ENCODE assay signal across 8 mouse cellular contexts in the genomic region with DNA sequence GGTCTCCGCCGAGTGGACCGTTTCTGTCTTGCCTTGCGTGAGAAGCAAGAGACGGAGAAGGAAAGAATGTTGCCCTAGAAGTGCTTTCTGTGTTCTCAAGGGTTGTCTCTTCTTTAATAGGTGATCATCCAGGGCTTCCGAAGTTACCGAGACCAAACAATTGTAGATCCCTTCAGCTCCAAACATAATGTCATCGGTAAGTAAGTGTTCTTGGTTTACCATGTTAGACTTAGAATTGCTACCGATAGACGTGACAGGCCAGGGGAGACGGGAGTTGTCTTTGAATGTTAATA. TPM values are rescaled to one million over a fixed set of nuclear protein-coding genes. Genes with fewer than 3 reads are reported as not detected.
DNase-seq lines count a peak whose midpoint lies in the region; ATAC-seq lines count a peak whose summit lies in the region.

No protein-coding gene starts in this region.

- WGBS in heart, embryonic 12.5 days = 12% methylated on average over 11 of the region's 11 CpGs
- WGBS in forebrain, embryonic 13.5 days = 11% methylated on average over 11 of the region's 11 CpGs
- WGBS in liver, embryonic 15.5 days (ENCODE audit: insufficient replicate concordance) = 6% methylated on average over 11 of the region's 11 CpGs

- H3K4me3 ChIP-seq in heart, embryonic 12.5 days = peak overlapping the region; percentile 96
- H3K4me3 ChIP-seq in forebrain, embryonic 13.5 days = peak overlapping the region; percentile 98
- H3K4me3 ChIP-seq in liver, embryonic 15.5 days (replicated peaks) = peak overlapping the region; percentile 99

- no peak overlapping the region for H3K27ac ChIP-seq in heart, embryonic 12.5 days (ENCODE audit: poor library complexity, severe bottlenecking)
- no peak overlapping the region for H3K27ac ChIP-seq in forebrain, embryonic 13.5 days
- peak overlapping the region; percentile 97 for H3K27ac ChIP-seq in liver, embryonic 15.5 days (replicated peaks)

- H3K27me3 ChIP-seq in heart, embryonic 12.5 days (replicated peaks) = no peaks in the 10 kb centered on the region
- no peaks in the 10 kb centered on the region for H3K27me3 ChIP-seq in forebrain, embryonic 13.5 days
- H3K27me3 ChIP-seq in liver, embryonic 15.5 days = no peaks in the 10 kb centered on the region

- peak overlapping the region; percentile 86 for H3K4me2 ChIP-seq in heart, embryonic 12.5 days
- H3K4me2 ChIP-seq in forebrain, embryonic 13.5 days = peak overlapping the region; percentile 97
- peak overlapping the region; percentile 79 for H3K4me2 ChIP-seq in liver, embryonic 15.5 days

- peaks cover 11% of the 10 kb centered on the region for H3K36me3 ChIP-seq in heart, embryonic 12.5 days
- peaks cover 28% of the 10 kb centered on the region for H3K36me3 ChIP-seq in forebrain, embryonic 13.5 days (ENCODE audit: poor library complexity, severe bottlenecking)
- peaks cover 29% of the 10 kb centered on the region for H3K36me3 ChIP-seq in liver, embryonic 15.5 days (replicated peaks)

- peaks cover 14% of the 10 kb centered on the region for H3K4me1 ChIP-seq in heart, embryonic 12.5 days (replicated peaks)
- H3K4me1 ChIP-seq in forebrain, embryonic 13.5 days = peaks cover 23% of the 10 kb centered on the region
- peaks cover 30% of the 10 kb centered on the region for H3K4me1 ChIP-seq in liver, embryonic 15.5 days (replicated peaks)

- no peaks in the 10 kb centered on the region for H3K9me3 ChIP-seq in heart, embryonic 12.5 days (replicated peaks)
- no peaks in the 10 kb centered on the region for H3K9me3 ChIP-seq in forebrain, embryonic 13.5 days (replicated peaks)
- no peaks in the 10 kb centered on the region for H3K9me3 ChIP-seq in liver, embryonic 15.5 days (replicated peaks)

- no peak for DNase-seq in heart, adult 9 months (ENCODE audit: low spot score in 2 of 2)
- peak; percentile 39 for DNase-seq in CD4-positive helper T cell, adult 2 months (ENCODE audit: low read depth, low spot score)
- no peak for DNase-seq in adrenal gland, postnatal 36 days
- no peak for DNase-seq in spleen, adult 12 weeks (ENCODE audit: low spot score)
- no peak for DNase-seq in left cerebral cortex, adult 18-20 months (ENCODE audit: low spot score in 2 of 2)

- peak overlapping the region; percentile 95 for H3K9ac ChIP-seq in heart, embryonic 12.5 days
- H3K9ac ChIP-seq in forebrain, embryonic 13.5 days = peak overlapping the region; percentile 96
- peak overlapping the region; percentile 98 for H3K9ac ChIP-seq in liver, embryonic 15.5 days

- ATAC-seq in heart, embryonic 12.5 days (ENCODE audit: insufficient number of reproducible peaks, low FRiP score) = no peak
- no peak for ATAC-seq in forebrain, embryonic 13.5 days
- ATAC-seq in liver, embryonic 15.5 days (ENCODE audit: insufficient read depth) = no peak

RNA-seq across cellular contexts. Expression of gene Smc3, which starts 1.1 kb away (rescaled TPM):
- polyA plus RNA-seq in heart, embryonic 12.5 days (2016; fragmentation: Nextera tagmentation; extraction: Ambion mirVana) = 45.6 and 47.1 TPM in 2 replicates
- 87.3 and 87.4 TPM in 2 replicates for polyA plus RNA-seq in forebrain, embryonic 13.5 days (2015; fragmentation: Nextera tagmentation; extraction: Ambion mirVana)
- polyA plus RNA-seq in liver, embryonic 15.5 days (2015; fragmentation: Nextera tagmentation; extraction: Ambion mirVana) = 28.7 and 31.0 TPM in 2 replicates
- total RNA-seq in adrenal gland, postnatal 36 days (2021) = 10 to 100 TPM; 32.5 TPM
- 10 to 100 TPM; 37.2 to 38.2 TPM for total RNA-seq in left cerebral cortex, adult 18-20 months (2021)

RNA-seq across cellular contexts. Expression of gene Nutf2-ps1, which starts 12.4 kb away (rescaled TPM):
- 314 and 321 TPM in 2 replicates for polyA plus RNA-seq in heart, embryonic 12.5 days (2016; fragmentation: Nextera tagmentation; extraction: Ambion mirVana)
- 412 and 436 TPM in 2 replicates for polyA plus RNA-seq in forebrain, embryonic 13.5 days (2015; fragmentation: Nextera tagmentation; extraction: Ambion mirVana)
- 159 and 171 TPM in 2 replicates for polyA plus RNA-seq in liver, embryonic 15.5 days (2015; fragmentation: Nextera tagmentation; extraction: Ambion mirVana)
- 10 to 100 TPM; 74.1 to 79.8 TPM for total RNA-seq in adrenal gland, postnatal 36 days (2021)
- total RNA-seq in left cerebral cortex, adult 18-20 months (2021) = 10 to 100 TPM; 49.4 to 52.2 TPM
